Mouse (Mus musculus) mouse trophoblast stem cell (cell line): ENCODE measurements around the gene Slc38a9.

Experiments
- in situ Hi-C, 2 experiments: fragments of 300-500 bp; cut with MseI, MboI; formaldehyde crosslinking; loops; 2 replicates in 1 of 2; 3 replicates in 1 of 2; pipeline ENCODE4 v1.15.1; 2025

The Slc38a9 gene

DNA sequence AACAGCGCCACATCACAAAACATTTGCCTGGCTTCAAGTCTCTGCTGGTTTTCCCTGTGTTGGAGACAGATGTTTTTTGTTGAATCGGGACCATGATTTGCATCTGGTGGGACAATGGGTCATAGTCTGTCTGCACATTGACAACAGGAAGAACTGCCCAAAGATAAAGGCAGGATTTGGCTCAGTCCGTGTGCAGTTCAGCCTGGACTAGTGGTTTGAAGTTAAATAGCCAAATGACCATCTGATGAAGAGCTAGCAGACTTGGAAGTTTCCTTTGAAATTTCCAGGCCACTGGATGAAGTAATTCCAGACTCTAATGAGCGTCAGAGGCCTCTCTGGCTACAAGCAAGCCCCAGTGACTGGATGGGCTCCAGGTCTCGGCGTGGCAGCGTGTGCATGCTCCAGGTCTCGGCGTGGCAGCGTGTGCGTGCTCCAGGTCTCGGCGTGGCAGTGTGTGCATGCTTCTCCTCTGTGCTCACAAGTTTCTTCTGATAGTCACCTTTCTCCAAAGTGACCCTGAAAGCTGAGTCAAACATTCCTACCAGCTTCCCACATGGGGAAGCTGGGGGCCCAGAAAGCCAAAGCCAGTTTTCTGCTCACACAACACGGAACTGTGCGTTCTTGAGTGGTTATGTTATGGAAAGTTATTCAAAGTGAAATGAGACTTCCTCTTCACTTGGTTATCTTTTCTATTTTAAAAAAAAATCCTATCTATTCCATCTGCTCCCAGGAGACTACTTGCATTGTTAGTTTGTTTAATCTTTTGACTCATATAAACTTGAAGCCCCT, 83.7 kb downstream of the Slc38a9 start:
- in situ Hi-C loops = no loop called here

DNA sequence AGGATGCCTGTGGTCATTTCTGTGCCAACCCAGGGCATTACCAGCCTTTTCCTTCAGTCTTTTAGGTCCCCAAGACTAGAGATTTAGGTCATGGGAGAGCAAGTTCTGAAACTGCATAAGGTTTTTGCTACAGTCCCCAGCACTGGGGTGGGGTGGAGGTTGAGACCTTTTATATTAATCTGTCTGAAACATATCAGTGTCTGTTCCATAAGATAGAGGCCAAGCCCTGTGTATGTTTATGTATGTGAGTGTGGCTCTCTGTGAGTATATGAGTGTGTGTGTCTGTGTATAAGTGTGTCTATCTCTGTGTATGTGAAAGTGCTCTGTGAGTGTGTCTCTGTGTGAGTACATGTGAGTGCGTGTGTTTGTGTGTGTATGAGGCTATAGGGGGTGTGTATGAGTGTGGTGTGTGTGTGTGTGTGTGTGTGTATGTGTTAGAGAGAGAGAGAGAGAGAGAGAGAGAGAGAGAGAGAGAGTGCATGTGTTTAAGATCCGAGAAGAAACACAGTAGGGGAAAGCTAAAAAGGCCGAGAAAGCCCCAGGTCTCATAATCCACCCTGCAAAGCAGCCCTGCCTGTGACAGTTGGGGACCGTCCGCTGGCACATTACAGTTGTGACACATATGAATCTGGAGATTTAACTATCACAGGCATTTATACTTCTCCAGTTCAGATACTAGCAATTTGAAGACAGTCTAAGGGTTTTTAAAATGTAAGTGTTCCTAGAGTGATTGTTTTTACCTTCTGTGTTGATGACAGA, 85.6 kb downstream of the Slc38a9 start:
- in situ Hi-C loops = no loop called here

DNA sequence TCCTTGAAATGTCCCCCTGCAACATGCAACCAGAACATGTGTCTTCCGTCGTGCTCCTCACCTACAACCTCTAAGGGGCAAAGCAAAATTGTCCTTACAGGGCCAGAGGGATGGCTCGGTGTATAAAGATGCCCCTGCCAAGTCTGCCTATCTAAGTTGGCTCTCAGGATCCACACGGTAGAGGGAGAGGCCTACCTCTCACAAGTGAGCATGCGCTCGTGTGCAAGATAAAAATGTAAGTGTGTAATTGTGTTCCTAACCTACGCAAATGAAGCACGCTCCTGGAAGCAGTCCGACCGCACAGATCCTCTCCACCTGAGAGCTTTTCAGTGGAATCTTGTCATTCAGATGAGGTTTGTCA, 86.1 kb downstream of the Slc38a9 start:
- in situ Hi-C loops = no loop called here

DNA sequence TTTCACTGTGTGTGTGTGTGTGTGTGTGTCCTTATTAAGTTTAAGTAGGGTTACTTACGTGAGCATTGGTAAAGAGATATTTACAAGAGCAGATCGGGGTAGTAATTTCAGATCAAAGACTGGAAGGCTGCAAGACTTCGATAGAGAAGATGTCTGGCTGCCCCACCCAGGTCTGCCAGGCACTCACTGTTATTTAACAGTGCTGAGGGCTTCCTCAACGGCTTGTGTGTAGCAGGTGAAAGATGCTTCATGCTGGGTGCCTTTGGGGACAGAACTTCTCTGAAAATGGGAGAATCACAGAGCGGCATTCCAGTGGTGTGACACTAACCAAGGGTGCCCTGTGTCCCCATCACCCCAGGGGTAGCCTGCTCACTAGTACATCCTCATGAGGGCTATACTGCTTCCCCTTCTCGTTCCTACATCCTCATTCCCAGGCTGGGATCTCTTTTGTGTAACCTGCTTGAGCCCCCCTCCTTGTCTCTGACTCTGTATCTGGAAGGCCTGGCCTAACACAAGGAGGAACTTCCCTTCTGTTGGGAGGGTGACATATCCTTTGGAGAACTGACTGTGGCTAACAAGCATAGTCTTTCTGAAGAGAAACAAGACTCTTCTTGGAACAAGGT, 87.4 kb downstream of the Slc38a9 start:
- in situ Hi-C loops = no loop called here

DNA sequence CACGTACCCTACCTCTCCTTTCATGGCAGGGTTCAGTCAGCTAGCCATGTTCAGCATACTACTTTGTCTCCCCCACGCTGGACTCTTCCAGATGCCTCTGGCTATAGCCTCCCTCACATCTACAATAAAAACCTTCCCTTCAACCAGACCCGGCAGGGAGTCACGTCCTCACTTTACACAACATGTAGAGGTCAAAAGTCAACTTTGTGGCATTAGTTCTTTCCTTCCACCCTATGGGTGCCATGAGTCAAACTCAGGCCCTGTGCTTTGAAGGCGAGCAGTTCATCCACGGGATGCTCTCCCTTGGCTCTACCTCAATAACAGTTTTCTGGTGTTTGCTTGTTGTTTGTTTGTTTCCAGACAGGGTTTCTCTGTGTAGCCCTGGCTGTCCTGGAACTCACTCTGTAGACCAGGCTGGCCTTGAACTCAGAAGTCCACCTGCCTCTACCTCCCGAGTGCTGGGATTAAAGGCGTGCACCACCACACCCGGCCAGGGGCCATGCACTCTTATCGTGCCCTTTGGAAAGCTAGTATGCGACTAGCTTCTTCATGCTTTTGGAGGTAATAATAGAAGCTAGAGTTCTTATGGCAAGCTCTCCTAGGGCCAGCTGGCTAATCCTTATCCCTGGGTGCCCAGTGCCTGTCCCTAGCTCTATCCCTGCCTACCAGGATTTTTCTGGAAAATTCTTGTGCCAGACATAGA, 88.4 kb downstream of the Slc38a9 start:
- in situ Hi-C loops = no loop called here

DNA sequence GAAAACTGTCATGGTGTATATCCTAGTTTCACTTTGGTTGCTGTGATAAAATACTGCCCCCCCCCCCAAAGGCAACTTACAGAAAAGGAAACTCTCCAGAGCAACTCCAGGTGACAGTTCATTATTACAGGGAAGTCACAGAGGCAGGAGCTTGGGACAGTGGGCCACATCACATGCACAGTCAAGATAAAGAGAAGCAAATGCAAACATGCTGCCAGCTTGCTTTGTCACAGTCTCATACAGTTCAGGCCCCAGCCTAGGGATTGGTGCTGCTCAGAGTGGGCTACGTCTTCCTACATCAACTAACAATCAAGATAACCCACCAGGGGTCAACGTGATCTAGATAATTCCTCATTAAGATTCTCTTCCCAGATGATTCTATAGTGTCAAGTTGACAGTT, 89.3 kb downstream of the Slc38a9 start:
- in situ Hi-C loops = no loop called here

DNA sequence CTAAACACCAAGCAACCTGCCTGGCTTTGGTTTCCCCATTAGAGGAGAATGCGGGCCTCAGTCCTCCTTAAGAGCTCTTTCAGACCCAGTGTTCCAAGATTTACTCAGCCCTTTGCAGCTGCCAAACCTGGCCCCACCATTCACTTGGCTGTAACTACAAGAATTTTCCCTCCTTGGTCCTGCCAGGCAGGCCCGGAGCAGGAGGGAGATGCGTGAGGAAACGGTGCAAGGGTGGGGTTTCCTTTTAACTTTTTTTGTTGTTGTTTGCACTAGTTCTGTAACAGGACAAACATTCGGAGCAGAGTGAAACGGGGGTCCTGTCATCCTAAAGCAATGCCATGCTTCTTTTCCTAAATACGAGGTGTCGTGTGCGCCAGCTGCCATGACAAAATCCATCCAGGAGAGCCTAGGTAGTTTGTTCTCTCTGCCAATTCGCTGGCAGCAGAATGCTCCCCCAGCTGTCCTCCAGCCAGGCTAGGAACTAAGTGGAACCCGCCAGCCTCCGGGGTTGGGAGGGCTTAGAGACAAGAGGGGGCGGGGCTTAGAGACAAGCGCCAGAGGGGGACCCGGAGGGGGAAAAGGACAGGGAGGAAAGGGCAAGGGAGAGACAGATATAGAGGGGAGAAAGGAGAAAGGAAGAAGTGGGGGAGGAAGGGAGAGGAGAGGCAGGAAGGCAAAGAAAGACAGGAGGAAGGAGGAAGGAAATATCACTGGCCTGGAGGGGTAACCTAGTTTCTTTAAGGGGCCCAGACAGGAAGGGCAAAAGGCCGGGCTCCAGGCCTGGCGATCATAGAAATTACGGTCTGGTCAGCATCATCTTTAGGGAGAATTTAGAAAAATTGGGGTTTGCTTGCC, 91.1 kb downstream of the Slc38a9 start:
- in situ Hi-C loops = no loop called here

DNA sequence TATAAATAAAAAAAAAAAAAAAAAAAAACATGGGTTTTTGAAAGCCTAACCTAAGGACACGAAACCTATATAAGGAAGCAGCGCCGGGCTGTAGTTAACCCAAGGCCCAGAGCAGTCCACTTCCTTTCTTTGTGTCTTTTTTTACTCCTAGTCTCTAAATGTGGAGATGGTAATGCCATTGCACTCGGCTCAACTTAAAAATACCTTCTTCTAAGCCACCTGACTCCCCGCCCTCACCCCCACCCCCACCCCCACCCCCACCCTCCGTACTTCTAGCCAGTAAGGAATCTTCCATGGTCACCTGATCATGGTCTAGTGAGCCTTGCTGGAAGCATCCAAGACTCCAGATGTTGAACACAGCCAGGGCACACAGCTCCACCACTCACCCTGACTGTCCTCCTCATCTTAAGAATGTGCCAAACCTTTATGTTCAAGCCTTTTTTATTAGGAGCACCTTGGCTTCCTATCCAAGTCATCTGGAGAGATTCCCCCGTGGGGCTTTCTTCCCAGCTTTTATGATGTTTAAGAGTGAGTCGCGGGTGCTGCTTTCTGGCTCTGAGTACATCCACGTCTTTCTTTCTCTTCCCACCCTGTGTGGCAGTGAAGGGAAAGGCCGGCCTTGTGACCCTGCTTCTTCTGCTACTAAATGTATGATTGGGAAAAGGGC, 91.9 kb downstream of the Slc38a9 start:
- in situ Hi-C loops = no loop called here

DNA sequence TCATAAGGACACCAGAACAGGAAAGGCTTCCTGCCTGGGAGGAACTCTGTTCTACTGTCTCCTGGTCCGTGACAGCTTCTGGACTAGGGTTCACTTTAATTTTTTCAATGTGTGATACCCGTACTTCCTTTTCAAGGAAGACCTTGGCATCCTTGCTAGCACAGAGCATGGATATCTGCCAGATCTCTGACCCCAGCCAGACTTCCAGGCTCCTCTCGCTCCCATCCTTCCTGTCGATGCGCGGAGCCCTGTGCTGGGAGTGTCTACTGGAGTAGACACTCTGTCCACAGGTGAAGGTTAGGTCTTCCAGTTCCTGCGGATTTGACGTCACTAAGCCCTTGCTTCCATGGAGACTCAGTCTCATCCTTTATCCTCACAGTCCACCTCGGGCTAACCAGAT, 93.0 kb downstream of the Slc38a9 start:
- in situ Hi-C loops = no loop called here

DNA sequence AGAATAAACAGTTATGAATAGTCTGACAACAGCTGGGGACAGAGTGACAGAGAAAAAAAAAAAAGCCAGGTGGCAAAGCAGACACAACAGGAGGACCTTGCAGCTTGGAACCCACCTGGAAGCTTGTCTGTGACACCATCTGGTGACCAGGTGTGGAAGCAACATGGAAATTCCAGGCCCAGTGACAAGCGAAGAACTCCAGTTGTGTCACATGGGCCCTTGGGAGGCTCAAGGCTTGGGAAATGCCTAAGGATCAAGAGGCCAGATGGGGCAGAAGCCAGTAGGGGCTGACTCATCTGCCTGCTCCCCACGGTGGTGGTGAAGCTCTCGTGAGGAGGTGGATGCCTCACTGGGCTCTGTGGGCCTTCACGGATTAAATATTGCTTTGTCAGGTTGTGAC, 94.3 kb downstream of the Slc38a9 start:
- in situ Hi-C loops = no loop called here

DNA sequence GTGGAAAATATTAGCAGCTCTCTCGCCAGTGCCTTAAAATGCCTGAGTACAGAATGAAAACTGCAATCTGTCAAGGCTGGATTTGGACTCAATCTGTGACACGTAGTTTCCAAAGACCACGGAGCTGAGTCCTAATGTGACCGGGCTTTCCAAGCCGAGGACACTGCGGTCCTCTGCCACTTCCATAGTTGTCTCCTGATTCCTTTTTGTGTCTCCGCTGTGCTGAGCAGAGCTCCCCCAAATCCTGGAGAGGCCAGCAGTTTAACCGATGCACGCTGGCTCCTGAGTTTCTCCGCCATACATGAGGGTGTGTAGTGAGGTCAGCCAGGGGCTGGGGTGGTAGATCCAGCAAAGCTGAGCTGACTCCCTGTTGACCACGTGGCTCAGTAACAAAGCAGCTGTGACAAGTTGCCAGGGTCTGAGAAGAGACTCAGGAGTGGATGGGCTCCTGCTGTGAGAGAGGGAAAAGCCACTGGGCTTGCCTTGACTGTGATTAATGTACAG, 95.0 kb downstream of the Slc38a9 start:
- in situ Hi-C loops = no loop called here

DNA sequence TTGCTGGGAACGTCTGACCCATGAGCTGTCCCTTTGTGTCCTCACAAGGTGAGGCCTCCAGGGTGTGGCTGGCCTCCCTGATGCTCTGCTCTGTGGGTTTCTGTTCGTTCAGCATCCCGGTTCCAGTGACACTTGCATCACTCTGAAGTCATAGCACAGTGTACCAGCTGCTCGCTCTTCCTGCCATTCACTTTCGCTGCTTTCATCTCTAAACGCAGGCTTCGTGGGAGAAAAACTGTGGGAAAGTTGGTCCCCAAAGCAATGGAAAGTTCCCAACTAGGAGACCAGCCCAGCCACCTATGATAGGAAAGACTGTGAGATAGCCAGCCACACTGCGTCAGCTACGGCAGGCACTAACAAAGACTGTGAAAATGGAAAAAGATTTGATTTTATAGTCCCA, 96.8 kb downstream of the Slc38a9 start:
- in situ Hi-C loops = no loop called here

DNA sequence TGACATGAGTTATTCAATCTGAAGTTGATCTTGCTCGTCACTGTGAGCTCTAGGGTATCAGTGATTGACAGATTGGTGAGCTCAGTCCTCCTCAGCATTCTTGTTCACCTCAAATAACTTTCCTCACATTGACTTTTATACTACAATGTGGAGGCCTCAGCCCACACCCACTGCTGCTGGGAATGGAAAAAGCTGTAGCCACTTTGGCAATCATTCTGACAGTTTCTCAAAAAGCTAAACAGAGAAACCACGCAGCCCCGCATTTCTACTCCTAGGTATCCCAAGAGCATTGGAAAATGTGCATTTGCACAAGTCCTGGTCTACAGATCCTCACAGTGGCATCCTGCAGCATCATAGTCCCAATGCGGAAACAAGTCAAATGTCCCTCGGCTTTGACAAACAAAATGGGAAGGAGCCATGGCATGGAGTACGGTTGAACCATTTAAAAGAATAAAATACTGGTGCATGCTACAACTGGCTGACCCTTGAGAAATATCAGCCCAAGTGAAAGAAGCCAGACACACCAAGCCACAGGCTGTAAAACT, 98.1 kb downstream of the Slc38a9 start:
- in situ Hi-C loops = no loop called here

DNA sequence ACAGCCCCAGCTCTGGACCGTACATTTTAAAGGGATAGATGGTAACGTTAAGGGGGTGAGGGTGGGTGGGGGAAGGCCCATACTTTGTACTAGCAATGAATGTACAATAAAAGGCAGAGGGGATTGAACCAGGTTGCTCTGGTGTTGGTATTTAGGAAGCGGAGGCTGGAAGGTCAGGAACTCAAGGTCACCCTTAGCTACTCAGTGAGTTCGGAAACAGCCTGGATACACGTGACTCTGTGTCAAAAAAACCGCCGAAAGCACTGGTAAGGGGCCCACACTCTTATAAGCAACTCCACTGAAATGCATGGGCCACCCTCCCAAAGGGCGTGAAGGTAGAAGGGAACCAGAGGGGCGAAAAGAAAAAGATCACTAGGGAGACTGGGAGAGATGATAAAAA, 98.8 kb downstream of the Slc38a9 start:
- in situ Hi-C loops = no loop called here

DNA sequence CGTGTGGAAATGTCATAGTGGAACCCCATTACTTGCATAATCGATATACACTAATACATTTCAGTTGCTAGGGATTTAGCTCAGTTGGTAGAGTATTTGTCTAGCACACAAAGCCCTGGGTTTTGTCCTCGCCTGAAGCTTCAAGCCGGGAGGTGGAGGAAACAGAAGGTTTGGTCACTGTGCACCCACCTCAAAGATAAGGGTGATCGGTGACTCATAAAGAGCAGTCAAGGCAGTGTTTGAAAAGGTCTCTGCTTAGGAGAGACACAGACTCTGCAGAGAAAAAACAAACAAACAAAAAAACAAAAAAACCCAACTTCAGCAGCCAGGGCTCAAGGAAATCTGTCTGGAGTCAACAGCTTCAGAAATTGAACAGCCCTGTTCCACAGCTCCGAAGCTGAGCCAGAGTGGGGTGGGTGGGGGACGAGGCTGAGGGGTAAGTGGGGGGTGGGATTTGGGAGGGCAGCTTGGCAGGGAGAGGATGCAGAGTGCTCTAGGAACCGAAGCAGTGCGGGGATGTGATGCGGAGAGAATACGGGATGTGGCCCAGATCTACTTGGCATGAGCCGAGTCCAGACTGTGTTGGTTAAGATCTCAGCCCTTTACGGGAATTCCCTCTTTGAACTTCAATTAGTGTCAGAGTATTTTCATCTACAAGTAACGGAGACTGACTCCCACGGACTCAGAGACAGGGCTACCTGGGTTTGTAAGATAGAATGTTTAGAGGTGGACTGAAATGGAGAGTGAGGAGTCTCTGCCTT, 99.4 kb downstream of the Slc38a9 start:
- in situ Hi-C loops = no loop called here

DNA sequence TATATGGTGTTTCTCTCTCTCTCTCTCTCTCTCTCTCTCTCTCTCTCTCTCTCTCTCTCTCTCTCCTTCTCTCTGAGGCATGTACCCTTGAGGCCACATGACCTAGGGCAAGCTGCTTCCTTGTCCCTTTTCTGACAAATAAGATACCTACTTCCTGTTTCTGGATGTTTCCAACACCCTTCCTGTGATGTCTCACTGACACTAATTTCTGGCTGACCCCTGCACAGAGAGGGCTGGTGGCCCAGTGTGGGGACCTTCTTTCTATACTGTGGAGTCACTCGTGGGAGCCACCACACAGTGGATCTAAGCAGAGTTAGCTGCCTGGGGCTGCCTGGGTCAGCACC, 100.0 kb downstream of the Slc38a9 start:
- in situ Hi-C loops = no loop called here

DNA sequence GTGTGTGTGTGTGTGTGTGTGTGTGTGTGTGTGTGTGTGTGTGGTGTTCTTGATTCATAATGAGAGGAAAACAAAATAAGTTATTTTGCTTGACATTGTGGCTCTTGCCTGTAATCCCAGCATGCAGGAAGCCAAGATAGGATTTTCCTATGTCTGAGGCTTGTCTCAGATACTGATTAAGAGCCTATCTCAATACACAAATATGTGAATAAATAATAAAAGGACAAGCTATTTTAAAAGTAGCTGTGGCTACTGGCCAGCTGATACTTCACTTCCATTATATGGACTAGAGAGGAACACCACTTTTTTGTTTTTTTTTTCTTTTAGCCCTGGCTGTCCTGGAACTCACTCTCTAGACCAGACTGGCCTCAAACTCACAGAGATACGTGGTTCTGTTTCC, 101.2 kb downstream of the Slc38a9 start:
- in situ Hi-C loops = no loop called here

DNA sequence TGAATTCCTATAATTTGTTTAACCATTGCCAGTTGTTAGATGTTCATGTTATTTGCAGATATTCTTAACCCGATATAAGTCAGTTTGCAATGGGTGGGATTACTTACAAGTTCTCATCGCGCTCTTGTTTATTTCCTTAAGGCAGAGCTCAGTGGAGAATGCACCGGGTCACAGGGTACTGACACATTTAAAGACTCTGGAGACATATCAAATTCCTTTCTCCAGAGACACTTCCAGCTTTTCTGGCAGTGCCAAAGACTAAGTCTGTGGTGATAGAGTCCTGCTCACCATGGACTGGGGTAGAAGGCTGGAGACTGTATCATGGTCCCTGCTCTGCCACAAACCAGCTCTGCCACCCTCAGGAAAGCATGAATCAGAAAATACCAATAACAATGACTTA, 102.0 kb downstream of the Slc38a9 start:
- in situ Hi-C loops = no loop called here

DNA sequence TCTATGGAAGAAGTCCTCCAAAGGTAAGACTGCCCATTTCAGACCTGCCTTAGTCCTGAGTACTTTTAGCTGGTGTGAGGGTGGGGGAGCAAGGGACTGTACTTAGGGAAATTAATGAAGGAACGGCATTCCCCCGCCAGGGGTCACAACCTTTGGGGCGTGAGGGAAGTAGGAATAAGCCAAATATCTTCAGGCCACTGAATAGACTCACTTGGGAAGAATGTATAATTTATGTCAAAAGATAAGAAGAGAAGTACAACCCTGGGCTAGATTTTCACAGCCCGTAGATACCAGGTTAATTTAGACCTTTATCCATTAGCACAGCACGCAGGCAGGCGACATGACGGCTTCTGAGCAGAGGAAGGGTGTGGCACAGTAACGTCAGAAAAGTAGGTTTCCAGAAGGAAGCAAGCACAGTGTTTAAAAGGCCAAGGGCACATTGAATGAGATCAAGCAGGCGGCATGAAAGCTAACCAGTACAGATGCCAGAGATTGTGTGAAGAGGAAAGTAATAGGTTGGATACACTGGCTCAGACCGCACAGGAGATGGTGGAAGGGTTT, 103.1 kb downstream of the Slc38a9 start:
- in situ Hi-C loops = no loop called here
